Mouse (Mus musculus) stomach, postnatal 0 days (tissue): ENCODE measurements around the gene Slc11a1.

Source experiments
- CTCF ChIP-seq: IDR thresholded peaks from 2 replicates; pipeline ENCODE4 v1.5.1; 2016; ENCODE audit warnings: antibody characterized with exemption, low read depth, mild to moderate bottlenecking, moderate library complexity
- EP300 ChIP-seq: optimal IDR thresholded peaks from 2 replicates; pipeline ENCODE3; 2016; ENCODE audit warnings: antibody characterized with exemption

- no peak for TF ChIP-seq EP300
- TF ChIP-seq CTCF = no peak
Observed at GRCm38 (mm10) chr1:74362325-74363229, 12.4 kb upstream of the Slc11a1 start.
